ENCODE assay signal across 9 mouse cellular contexts in the genomic region with DNA sequence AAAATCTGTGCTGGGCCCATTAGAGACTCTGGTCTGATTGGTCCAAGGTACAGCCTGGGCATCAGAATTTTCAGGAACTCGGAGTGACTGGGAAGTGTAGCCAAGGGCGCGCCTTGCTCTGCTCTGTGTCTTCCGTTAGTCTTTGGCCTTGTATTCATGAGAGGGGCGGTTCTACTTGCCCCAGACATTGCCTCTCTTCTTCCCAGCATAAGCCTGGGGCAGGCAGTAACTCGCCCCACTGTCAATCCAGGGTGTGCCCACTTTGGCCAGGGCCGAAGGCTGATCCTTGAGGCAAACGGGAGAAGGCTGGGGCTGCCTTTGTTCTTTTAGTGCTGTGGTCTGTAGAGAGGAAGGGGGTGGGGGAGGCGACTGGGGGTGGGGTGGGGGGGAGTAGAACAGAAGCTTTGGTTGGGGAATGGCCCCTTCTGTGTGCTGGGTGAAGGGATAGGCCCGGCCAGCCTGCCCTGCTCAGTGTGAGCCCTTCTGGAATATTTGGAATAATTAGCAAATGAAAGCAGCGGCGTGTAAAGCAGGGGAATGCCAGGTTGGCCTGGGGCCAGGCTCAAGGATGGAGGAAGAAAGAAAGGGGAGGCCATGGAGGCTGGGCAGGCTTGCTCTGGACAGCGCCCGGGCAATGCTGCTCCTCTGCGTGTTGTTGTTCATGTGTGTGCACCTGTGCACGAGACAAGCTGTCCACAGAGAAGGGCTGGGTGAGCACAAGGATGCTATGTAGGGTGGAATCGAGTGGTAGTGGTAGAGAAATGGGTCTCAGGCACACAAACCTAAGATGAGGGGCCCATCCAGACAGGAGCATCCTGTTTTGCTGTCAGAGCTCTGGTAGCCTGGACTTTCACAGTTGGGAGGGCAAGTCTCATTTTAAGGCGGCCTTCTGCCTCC. TPM values are rescaled to one million over a fixed set of nuclear protein-coding genes. Genes with fewer than 3 reads are reported as not detected.
DNase-seq lines count a peak whose midpoint lies in the region; ATAC-seq and TF ChIP-seq lines count a peak whose summit lies in the region.
"Had no signal": no experiment of that assay in that cellular context is flagged by ENCODE, and none has a peak within 500 bp of the region (broad histone marks: within the 10 kb centered on the region; RNA-seq: fewer than 3 reads in every experiment).

No protein-coding gene starts in this region.

- H3K4me1 ChIP-seq in heart, embryonic 12.5 days (replicated peaks) = peaks cover 26% of the 10 kb centered on the region
- peaks cover 14% of the 10 kb centered on the region for H3K4me1 ChIP-seq in hindbrain, postnatal 0 days (ENCODE audit: insufficient read depth, low read length)
- H3K4me1 ChIP-seq in liver, embryonic 12.5 days = peaks cover 21% of the 10 kb centered on the region

- TF ChIP-seq CTCF in hindbrain, postnatal 0 days (IDR thresholded peaks at IDR 0.05; ENCODE audit: low read depth) = no peak

- no peak overlapping the region for H3K4me3 ChIP-seq in heart, embryonic 12.5 days
- no peak overlapping the region for H3K4me3 ChIP-seq in hindbrain, postnatal 0 days (ENCODE audit: low read length)
- no peak overlapping the region for H3K4me3 ChIP-seq in liver, embryonic 12.5 days
- H3K4me3 ChIP-seq: embryonic facial prominence, embryonic 15.5 days had no signal

- H3K9me3 ChIP-seq in heart, embryonic 12.5 days (replicated peaks) = no peaks in the 10 kb centered on the region
- no peaks in the 10 kb centered on the region for H3K9me3 ChIP-seq in hindbrain, postnatal 0 days (ENCODE audit: low read length)
- no peaks in the 10 kb centered on the region for H3K9me3 ChIP-seq in liver, embryonic 12.5 days (replicated peaks)
- H3K9me3 ChIP-seq: embryonic facial prominence, embryonic 15.5 days had no signal

- H3K9ac ChIP-seq in heart, embryonic 12.5 days = no peak overlapping the region
- peak overlapping the region; percentile 28; the same call in 1 of the 2 replicates for H3K9ac ChIP-seq in hindbrain, postnatal 0 days (replicated peaks; ENCODE audit: low read length)
- H3K9ac ChIP-seq in liver, embryonic 12.5 days = no peak overlapping the region
- H3K9ac ChIP-seq: embryonic facial prominence, embryonic 15.5 days had no signal

- H3K27ac ChIP-seq in heart, embryonic 12.5 days (ENCODE audit: poor library complexity, severe bottlenecking) = no peak overlapping the region
- H3K27ac ChIP-seq in hindbrain, postnatal 0 days = peak overlapping the region; percentile 79
- no peak overlapping the region for H3K27ac ChIP-seq in liver, embryonic 12.5 days
- H3K27ac ChIP-seq: embryonic facial prominence, embryonic 15.5 days had no signal

- intact Hi-C loops in left cerebral cortex, postnatal 36 days (cut with DNase I) = no loop called here

- H3K36me3 ChIP-seq in heart, embryonic 12.5 days = no peaks in the 10 kb centered on the region
- no peaks in the 10 kb centered on the region for H3K36me3 ChIP-seq in hindbrain, postnatal 0 days (ENCODE audit: insufficient read depth, low read length)
- no peaks in the 10 kb centered on the region for H3K36me3 ChIP-seq in liver, embryonic 12.5 days
- H3K36me3 ChIP-seq: embryonic facial prominence, embryonic 15.5 days had no signal

- ATAC-seq in heart, embryonic 12.5 days (ENCODE audit: insufficient number of reproducible peaks, low FRiP score) = no peak
- ATAC-seq in hindbrain, postnatal 0 days = peak; percentile 64
- no peak for ATAC-seq in liver, embryonic 12.5 days

- H3K4me2 ChIP-seq in heart, embryonic 12.5 days = 0 out of 2 replicates have a peak overlapping the region, but pooled peaks have one; percentile 5
- no peak overlapping the region for H3K4me2 ChIP-seq in hindbrain, postnatal 0 days (ENCODE audit: low read depth, low read length)
- H3K4me2 ChIP-seq in liver, embryonic 12.5 days = no peak overlapping the region
- H3K4me2 ChIP-seq: embryonic facial prominence, embryonic 15.5 days had no signal

- DNase-seq in heart, adult 11 months = no peak
- DNase-seq in Muller cell, postnatal 12 days (ENCODE audit: inconsistent ontology term) = peak; percentile 95
- DNase-seq in hindbrain, postnatal 0 days (ENCODE audit: low spot score) = peak; percentile 81
- DNase-seq in lung, postnatal 25 days (ENCODE audit: low spot score) = peak; percentile 28
- no peak for DNase-seq in adrenal gland, adult (ENCODE audit: inconsistent age in 2 of 2, low spot score in 1 of 2)
- no peak for DNase-seq in left cerebral cortex, postnatal 36 days (ENCODE audit: low spot score in 2 of 2)

- 55% methylated on average over 18 of the region's 18 CpGs for WGBS in heart, embryonic 12.5 days
- 19% methylated on average over 18 of the region's 18 CpGs for WGBS in hindbrain, postnatal 0 days
- WGBS in liver, embryonic 12.5 days (ENCODE audit: insufficient replicate concordance) = 62% methylated on average over 18 of the region's 18 CpGs

- H3K27me3 ChIP-seq in heart, embryonic 12.5 days (replicated peaks) = peaks cover 33% of the 10 kb centered on the region
- H3K27me3 ChIP-seq in hindbrain, postnatal 0 days (ENCODE audit: insufficient read depth, low read length) = no peaks in the 10 kb centered on the region
- H3K27me3 ChIP-seq in liver, embryonic 12.5 days (replicated peaks) = peaks cover 35% of the 10 kb centered on the region

RNA-seq across cellular contexts. Expression of gene Foxj1, which starts 5.6 kb away (rescaled TPM):
- 0.15 and 0.40 TPM in 2 replicates for polyA plus RNA-seq in heart, embryonic 12.5 days (2016; fragmentation: Nextera tagmentation; extraction: Ambion mirVana)
- total RNA-seq in hindbrain, postnatal 0 days (2014; rRNA removed) = 37.6 and 40.0 TPM in 2 replicates
- polyA plus RNA-seq in hindbrain, postnatal 0 days (2015; fragmentation: Nextera tagmentation; extraction: Ambion mirVana) = 15.5 and 16.6 TPM in 2 replicates
- 1.2 and 1.4 TPM in 2 replicates for polyA plus RNA-seq in liver, embryonic 12.5 days (2016; fragmentation: Nextera tagmentation; extraction: Ambion mirVana)
- total RNA-seq in left cerebral cortex, postnatal 36 days (2021) = 1 to 10 TPM; 5.0 to 5.2 TPM

RNA-seq across cellular contexts. Expression of gene Exoc7, which starts 22.5 kb away (rescaled TPM):
- 47.8 and 51.3 TPM in 2 replicates for polyA plus RNA-seq in heart, embryonic 12.5 days (2016; fragmentation: Nextera tagmentation; extraction: Ambion mirVana)
- total RNA-seq in hindbrain, postnatal 0 days (2014; rRNA removed) = 84.6 and 95.3 TPM in 2 replicates
- polyA plus RNA-seq in hindbrain, postnatal 0 days (2015; fragmentation: Nextera tagmentation; extraction: Ambion mirVana) = 128 TPM in 2 replicates
- polyA plus RNA-seq in liver, embryonic 12.5 days (2016; fragmentation: Nextera tagmentation; extraction: Ambion mirVana) = 29.7 and 31.8 TPM in 2 replicates
- total RNA-seq in left cerebral cortex, postnatal 36 days (2021) = 100 to 1,000 TPM in 1 of 2 experiments, 10 to 100 TPM in 1; 93.0 to 100 TPM

RNA-seq across cellular contexts. Expression of gene Galr2, which starts 48.8 kb away (rescaled TPM):
- 0.09 TPM in 1 of 2 replicates, not detected in the other for polyA plus RNA-seq in heart, embryonic 12.5 days (2016; fragmentation: Nextera tagmentation; extraction: Ambion mirVana)
- total RNA-seq in hindbrain, postnatal 0 days (2014; rRNA removed) = 0.40 TPM in 1 of 2 replicates, not detected in the other
- 0.34 and 0.44 TPM in 2 replicates for polyA plus RNA-seq in hindbrain, postnatal 0 days (2015; fragmentation: Nextera tagmentation; extraction: Ambion mirVana)
- not detected in 2 replicates for polyA plus RNA-seq in liver, embryonic 12.5 days (2016; fragmentation: Nextera tagmentation; extraction: Ambion mirVana)
- total RNA-seq in left cerebral cortex, postnatal 36 days (2021) = not detected

RNA-seq across cellular contexts. Expression of gene Srp68, which starts 55.5 kb away (rescaled TPM):
- 73.9 and 74.8 TPM in 2 replicates for polyA plus RNA-seq in heart, embryonic 12.5 days (2016; fragmentation: Nextera tagmentation; extraction: Ambion mirVana)
- total RNA-seq in hindbrain, postnatal 0 days (2014; rRNA removed) = 18.3 and 22.5 TPM in 2 replicates
- polyA plus RNA-seq in hindbrain, postnatal 0 days (2015; fragmentation: Nextera tagmentation; extraction: Ambion mirVana) = 50.4 and 50.8 TPM in 2 replicates
- polyA plus RNA-seq in liver, embryonic 12.5 days (2016; fragmentation: Nextera tagmentation; extraction: Ambion mirVana) = 66.4 and 66.8 TPM in 2 replicates
- total RNA-seq in left cerebral cortex, postnatal 36 days (2021) = 10 to 100 TPM; 66.6 to 70.6 TPM

Comparison
In these comparisons a context has a peak if more than half of its experiments do, and no peak if none do; other contexts are left out.
1. DNase-seq: peak in Muller cell, postnatal 12 days (single experiment), hindbrain, postnatal 0 days (single experiment) and lung, postnatal 25 days (single experiment); none in heart, adult 11 months (single experiment), adrenal gland, adult (0 of 2) and left cerebral cortex, postnatal 36 days (0 of 2).